25 mouse cellular contexts compared by ENCODE assay signal in genomic region chr11:74965516-74965915, GRCm38 (mm10).
"Had no signal": no experiment of that assay in that cellular context is flagged by ENCODE, and none has a peak within 500 bp of the region (broad histone marks: within the 10 kb centered on the region; RNA-seq: fewer than 3 reads in every experiment).

No protein-coding gene starts in this region.

- DNase-seq: gastrocnemius, adult 2 months; gastrocnemius, postnatal 14 days; gastrocnemius, postnatal 36 days; heart, adult 18-20 months; heart, postnatal 14 days; heart, postnatal 36 days; kidney, adult 11 months; kidney, adult 8-10 months; kidney, postnatal 10 days; kidney, postnatal 25 days; kidney, postnatal 4 days; layer of hippocampus, adult 9-11 months; layer of hippocampus, postnatal 36 days; left cerebral cortex, postnatal 4 days; lung, adult 18-20 months had no signal

- ATAC-seq: hindbrain, postnatal 0 days; intestine, embryonic 16.5 days; liver, embryonic 12.5 days had no signal

- H3K9ac ChIP-seq: heart, embryonic 12.5 days; heart, embryonic 15.5 days; hindbrain, embryonic 13.5 days; hindbrain, embryonic 15.5 days; limb, embryonic 13.5 days; limb, embryonic 15.5 days; liver, embryonic 12.5 days; liver, embryonic 14.5 days had no signal

- H3K36me3 ChIP-seq: heart, embryonic 15.5 days; hindbrain, embryonic 13.5 days had no signal

- H3K4me2 ChIP-seq: heart, embryonic 12.5 days; heart, embryonic 15.5 days; hindbrain, embryonic 13.5 days; hindbrain, embryonic 15.5 days; limb, embryonic 13.5 days; limb, embryonic 15.5 days; liver, embryonic 12.5 days had no signal

- H3K4me3 ChIP-seq: gastrocnemius, adult 2 months; heart, embryonic 12.5 days; heart, embryonic 15.5 days; hindbrain, embryonic 13.5 days; hindbrain, embryonic 15.5 days; limb, embryonic 13.5 days; limb, embryonic 15.5 days; liver, embryonic 12.5 days had no signal

- H3K27me3 ChIP-seq: heart, embryonic 12.5 days; heart, embryonic 15.5 days; hindbrain, embryonic 13.5 days; hindbrain, embryonic 15.5 days; limb, embryonic 13.5 days; limb, embryonic 15.5 days; liver, embryonic 12.5 days had no signal

- H3K4me1 ChIP-seq: hindbrain, embryonic 13.5 days; hindbrain, embryonic 15.5 days; liver, embryonic 12.5 days had no signal

- H3K9me3 ChIP-seq: heart, embryonic 12.5 days; heart, embryonic 15.5 days; hindbrain, embryonic 13.5 days; hindbrain, embryonic 15.5 days; limb, embryonic 13.5 days; limb, embryonic 15.5 days; liver, embryonic 12.5 days had no signal

- H3K27ac ChIP-seq: gastrocnemius, adult 2 months; heart, embryonic 15.5 days; hindbrain, embryonic 13.5 days; hindbrain, embryonic 15.5 days; hindbrain, postnatal 0 days; limb, embryonic 13.5 days; limb, embryonic 15.5 days; liver, embryonic 12.5 days; liver, embryonic 14.5 days had no signal
